Mouse (Mus musculus) cortical plate, adult 2 months (tissue): ENCODE measurements around the gene Hist1h2bf.
"Not testable (repeated sequence)": the region's sequence is repeated elsewhere in the genome, so short reads cannot be mapped to it uniquely, and the experiment has no call there.

Experiments used
- CTCF ChIP-seq: fragments of 200-500 bp; IDR thresholded peaks from 2 replicates; pipeline ENCODE4 v1.5.1; 2011; ENCODE audit warnings: mild to moderate bottlenecking, control low read depth, low read length; ENCODE audit not compliant: insufficient read depth; ENCODE audit errors: extremely low read depth
- POLR2A ChIP-seq: fragments of 200-500 bp; IDR thresholded peaks from 2 replicates; pipeline ENCODE4 v1.6.1; 2011; ENCODE audit warnings: mild to moderate bottlenecking, low read length, control low read depth; ENCODE audit not compliant: insufficient read depth; ENCODE audit errors: extremely low read depth

- not testable (repeated sequence) for TF ChIP-seq CTCF, POLR2A
Observed at GRCm38 (mm10) chr13:23561531-23561882, 12.5 kb downstream of the Hist1h2bf start.
